Mouse (Mus musculus) brain, embryonic 14.5 days (tissue): ENCODE results near the gene St14.

Experiments used
- CTCF ChIP-seq: fragments of 200-500 bp; IDR thresholded peaks from 2 replicates; pipeline ENCODE4 v1.5.1; 2012; ENCODE audit warnings: inconsistent platforms, mild to moderate bottlenecking, moderate library complexity, borderline replicate concordance; ENCODE audit not compliant: insufficient read depth, insufficient read length; ENCODE audit errors: extremely low read depth
- POLR2A ChIP-seq: fragments of 200-500 bp; IDR thresholded peaks from 2 replicates; pipeline ENCODE4 v1.6.1; 2012; ENCODE audit warnings: mild to moderate bottlenecking, inconsistent platforms, borderline replicate concordance; ENCODE audit not compliant: poor library complexity, insufficient read depth, insufficient read length, severe bottlenecking; ENCODE audit errors: extremely low read depth

- TF ChIP-seq CTCF (no peak), POLR2A (no peak)
These were observed 59.4 kb downstream of the St14 start for GRCm38 (mm10) chr9:31072256-31072655.
